Mouse (Mus musculus): Measurements from ENCODE around the gene Slit2. TPM values are rescaled to one million over a fixed set of nuclear protein-coding genes. Genes with fewer than 3 reads are reported as not detected.
A peak's percentile ranks its signal among the peaks of the same experiment; 100 is the strongest.

Gene Slit2
- total RNA-seq, 2 experiments from 2014 or later = 39.2 to 40.3 TPM

DNA sequence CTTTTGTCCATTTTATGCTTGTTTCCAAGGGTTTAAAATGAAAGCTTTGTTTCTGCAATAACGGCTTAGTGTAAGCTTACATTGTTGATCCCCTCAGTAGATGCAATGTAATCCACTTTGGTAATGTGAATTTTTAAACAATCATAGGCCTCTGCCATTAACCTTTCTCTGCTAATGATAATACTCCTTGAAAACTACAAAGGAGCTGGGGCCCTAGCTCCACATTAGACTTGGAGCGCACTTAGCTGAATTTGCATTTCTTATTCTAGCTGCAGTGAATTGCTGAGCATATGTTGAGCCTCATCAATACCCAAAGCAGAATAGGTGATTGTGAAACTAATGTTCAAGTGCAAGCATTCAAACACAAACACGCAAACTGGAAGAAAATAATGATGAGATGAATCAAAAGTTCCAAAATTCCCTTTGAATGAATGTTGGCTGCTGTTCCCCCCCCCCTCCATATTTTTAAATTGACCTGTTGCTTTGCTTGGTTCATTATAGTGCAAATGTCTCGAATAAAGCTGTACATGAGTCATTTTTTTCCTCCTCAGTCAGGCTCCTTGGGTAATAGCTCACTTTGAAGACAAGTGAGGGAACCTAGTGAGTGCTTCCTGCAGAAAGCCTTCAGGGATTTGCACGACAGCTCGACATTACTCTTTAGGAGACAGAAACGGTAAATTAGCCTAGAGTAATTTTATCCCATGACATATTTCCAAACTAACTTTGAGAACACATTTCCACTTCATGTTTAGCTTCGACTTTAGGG is 66.2 kb downstream of the Slit2 start:
- intact Hi-C loops (cut with DNase I) = no loop called here
- DNase-seq (ENCODE audit: low spot score in 2 of 2) = no peak

DNA sequence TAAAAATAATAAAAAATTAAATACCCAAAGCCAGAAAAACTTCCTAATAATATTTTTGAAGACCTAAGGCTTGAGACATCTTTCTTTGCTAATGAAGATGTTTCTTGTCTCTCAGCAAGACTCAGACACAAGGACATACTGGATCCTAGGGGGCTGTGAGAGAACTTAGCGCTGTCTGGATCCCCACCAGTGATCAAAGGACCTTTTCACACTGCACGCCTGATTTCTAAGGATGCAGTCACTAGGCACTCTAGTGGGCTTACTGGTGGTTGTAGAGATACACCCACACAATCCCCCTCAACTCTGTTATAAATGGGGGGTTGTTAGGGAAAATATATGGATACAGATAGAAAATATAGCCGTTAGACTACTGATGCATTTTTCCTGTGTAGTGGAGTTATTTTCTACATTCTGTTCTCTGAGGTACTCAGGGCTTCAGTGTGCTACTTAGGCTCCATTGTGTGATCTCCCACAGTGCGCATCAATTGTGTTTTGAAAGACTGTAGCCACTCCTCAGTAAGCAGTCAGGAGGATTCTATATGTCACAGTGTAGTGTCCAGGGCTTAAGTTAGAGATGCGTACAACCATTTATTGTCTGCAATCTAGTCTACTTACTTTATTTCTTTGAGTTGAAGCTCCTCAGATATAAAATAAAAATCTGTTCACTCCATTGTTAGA is 67.8 kb downstream of the Slit2 start:
- DNase-seq (ENCODE audit: low spot score in 2 of 2) = no peak
- intact Hi-C loops (cut with DNase I) = no loop called here

DNA sequence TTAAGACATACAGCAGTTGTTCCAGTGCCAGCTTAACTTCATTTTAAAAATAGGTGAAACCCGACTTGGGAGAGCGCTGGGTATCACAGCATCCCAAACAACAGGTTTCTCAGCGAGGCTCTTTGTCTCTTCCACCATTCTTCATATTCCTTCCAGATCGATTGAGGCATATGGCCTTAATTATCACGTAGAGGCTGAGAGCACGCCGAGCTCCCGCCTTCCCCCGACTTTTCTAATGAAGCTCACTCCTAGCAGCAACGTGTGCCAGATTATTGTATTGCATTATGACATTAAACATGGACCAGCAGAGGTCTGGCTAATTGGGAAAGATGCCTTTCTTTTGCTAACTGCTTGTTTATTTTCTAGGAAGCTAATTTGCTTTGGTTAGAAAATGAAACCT is 75.7 kb downstream of the Slit2 start:
- intact Hi-C loops (cut with DNase I) = no loop called here
- no peak for DNase-seq (ENCODE audit: low spot score in 2 of 2)

DNA sequence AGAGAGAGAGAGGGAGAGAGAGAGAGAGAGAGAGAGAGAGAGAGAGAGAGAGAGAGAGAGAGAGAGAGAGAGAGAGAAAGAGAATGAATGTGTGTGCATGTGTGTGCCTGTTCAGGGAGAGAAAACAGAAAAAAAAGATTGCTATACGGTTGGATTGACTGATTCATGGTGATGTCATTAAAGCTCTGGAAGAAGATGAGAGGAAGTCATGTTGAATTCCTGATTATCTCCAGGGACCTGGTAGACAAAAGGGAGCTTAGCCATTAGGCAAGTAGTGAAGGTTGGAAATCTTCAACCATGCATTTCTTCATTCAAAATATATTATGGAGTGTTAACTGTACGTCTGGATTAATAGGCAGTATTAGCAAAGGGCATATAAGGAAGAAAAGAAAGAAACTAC is 77.8 kb downstream of the Slit2 start:
- DNase-seq (ENCODE audit: low spot score in 2 of 2) = no peak
- intact Hi-C loops (cut with DNase I) = no loop called here

DNA sequence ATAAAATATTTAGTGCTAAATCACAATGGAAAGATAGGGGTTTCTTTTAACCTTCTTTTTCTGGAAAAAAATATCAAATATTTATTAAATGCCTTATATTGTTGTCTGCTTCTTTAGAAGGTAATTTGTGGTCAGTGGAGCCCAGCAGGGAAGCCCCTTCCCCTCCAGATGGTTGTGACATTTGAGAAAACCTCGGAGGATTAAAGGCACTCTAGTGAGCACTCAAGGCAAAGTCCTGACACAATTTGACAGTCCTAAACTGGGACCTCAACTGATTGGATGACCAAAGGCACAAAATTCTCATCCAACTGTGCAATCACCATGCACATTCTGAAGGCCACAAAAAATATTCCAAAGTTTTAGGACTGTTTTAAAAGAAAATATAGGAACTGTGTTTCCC is 95.8 kb downstream of the Slit2 start:
- no peak for DNase-seq (ENCODE audit: low spot score in 2 of 2)
- intact Hi-C loops (cut with DNase I) = no loop called here

DNA sequence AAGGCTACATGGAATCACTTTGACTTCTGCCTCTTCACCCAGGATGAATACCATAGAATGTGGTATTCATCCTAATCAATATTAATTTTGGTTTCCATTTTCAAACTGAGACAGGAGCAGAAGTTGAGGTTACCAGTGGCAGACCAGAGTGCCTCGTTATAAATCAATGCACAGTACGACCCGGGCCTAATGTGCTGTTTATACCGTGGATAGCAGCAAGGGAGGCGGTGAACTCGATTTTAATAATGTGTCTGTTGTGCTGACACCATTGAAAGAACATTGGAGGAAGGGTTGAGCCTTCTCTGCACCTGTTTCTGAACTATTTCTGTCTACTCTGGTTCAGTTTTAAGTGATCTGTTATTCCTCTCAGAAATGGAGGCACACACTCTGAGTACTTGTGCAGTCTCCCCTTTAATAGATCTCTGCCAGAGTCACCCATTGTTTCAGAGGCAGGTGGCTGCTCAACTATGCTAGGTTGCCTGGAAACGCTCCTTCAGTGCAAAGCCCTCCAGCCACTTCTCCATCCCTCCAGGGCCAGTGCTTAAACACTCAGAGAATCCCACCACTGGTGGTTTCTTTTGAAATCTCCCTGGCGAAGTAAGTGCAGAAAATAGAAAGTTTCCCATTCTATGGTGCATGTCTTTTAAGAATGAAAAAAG is 98.4 kb downstream of the Slit2 start:
- intact Hi-C loops (cut with DNase I) = no loop called here
- no peak for DNase-seq (ENCODE audit: low spot score in 2 of 2)

DNA sequence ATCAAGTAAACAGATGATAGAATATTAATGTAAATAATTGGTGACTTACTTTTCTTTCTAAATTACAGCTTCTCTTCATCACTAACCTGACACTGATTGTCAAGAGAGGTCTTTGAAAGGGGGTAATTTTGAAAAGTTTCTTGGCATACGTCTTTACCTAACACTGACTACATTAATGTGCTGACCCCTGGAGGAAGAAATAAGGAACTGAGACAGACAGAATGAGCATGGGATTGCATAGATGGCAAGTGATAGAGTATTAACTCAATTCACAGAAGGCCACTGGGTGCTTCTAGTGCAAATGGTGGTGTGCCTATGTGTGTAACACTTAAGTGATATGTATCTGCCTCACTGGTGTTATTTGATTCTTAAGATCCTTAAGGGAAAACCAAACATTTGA is 130.5 kb downstream of the Slit2 start:
- no peak for DNase-seq (ENCODE audit: low spot score in 2 of 2)
- intact Hi-C loops (cut with DNase I) = no loop called here

DNA sequence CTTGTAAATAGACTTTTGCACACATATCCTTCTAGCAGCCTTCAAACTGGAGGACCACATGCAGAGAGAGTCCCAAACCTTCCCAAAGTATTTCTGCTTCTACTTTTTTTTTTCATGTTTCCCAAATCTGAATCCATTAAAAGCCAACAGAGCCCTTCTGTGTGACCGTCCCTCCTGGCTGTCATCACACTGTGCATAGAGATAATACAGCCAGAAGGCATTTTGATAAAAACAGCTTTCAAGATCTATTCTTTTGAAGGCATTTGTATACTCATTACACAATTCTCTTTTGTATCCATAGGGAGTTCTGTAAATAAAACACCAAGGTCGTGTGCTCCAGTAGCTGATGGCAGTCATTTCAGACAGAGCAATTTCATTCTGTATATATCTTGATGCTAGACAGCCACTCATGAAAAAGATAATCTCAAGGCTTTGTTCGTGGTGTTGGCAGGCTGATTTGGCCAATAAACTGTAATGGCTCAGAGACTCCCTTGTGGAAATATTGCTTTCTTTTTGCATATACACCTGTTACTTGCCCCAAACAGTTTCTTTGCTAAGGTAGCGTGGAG is 132.1 kb downstream of the Slit2 start:
- no peak for DNase-seq (ENCODE audit: low spot score in 2 of 2)
- intact Hi-C loops (cut with DNase I) = no loop called here

DNA sequence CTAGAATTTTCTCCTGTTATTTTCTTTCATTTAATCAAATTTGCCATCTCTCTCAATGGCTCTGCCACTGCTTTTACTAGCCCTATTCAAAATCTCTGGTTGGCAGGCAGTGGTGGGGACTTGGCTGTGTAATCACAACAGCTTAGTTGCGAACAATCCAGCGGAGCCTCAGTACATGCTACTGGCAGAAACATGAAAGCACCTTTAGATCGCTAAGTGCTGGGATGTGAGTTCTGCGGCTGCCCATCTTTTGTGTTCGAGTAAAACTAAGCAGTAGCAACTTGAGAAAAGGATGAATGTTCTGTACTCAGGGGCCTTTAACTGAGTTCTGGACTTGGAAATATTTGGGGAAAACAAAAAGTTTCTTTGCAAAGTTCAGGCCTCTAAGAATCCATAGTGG is 139.7 kb downstream of the Slit2 start:
- intact Hi-C loops (cut with DNase I) = no loop called here
- DNase-seq (ENCODE audit: low spot score in 2 of 2) = no peak

DNA sequence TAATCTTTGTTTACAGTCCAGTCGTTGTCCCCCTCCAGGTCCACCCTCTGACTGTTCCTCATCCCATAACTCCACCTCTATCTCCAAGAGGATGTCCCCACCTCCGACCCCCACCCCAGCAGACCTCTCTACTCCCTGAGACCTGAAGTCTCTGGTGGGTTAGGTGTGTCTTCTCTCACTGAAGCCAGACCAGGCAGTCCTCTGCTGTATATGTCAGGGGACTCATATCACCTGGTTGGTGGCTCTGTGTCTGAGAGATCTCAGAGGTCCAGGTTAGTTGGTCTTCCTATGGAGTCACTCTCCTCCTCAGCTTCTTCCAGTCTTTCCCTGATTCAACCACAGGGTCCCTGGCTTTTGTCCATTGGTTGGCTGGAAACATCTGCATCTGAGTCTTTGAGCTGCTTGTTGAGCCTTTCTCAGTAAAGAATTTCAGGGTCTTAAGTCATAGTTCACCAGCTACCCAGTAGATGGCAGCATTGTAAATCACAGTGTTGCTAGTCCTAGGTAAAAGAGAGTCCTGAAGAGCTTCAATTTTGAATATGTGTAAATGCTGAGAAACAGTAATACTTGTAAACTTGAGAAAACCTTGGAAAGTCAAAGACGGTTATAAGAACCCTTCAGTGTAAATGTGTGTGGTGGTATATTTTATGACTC is 143.0 kb downstream of the Slit2 start:
- intact Hi-C loops (cut with DNase I) = no loop called here

DNA sequence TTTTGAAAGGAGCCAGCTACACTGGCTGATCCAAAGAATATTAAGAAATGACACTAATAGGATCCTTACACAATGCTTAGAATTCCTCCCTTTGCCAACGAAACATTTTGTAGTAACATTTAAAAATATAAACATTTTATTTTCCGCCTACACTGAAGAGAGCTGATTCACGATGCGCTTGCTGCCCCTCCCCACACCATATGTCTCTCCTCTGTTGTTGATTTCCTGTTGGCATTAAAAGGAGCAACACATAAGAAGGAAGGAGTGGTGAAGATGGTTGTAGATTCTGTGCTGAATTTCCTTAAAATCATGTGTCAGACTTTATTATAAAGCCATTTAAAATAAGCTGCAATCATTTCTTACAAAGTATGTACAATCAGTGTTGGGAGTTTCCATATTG is 147.0 kb downstream of the Slit2 start:
- no peak for DNase-seq (ENCODE audit: low spot score in 2 of 2)
- intact Hi-C loops (cut with DNase I) = loop anchor here (10.0 kb wide), 4 partner anchors 145 to 1685 kb away; partner anchors contain the start of gene Slit2

More for the DNA sequence above, 143.0 kb downstream of the Slit2 start:
- DNase-seq (ENCODE audit: low spot score in 2 of 2) = no peak

DNA sequence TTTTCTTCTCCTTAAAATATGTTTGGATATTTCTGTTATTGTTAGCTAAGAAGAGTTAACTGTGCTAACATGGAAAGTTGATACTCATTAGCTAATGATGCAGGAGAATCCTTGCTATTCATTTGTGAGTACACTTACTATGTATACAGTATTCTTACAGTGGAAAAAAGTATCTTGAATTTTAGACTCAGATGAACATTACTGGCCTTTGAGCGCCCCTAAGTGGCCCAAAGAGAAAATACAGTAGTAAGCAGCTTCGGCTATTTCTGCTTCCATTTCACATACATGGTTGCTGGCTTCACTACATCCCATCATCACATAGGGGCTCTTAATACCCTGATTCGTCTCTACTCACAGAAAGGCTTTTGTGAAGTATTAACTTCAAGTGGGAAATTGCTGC is 153.6 kb downstream of the Slit2 start:
- intact Hi-C loops (cut with DNase I) = loop anchor here (10.0 kb wide), 4 partner anchors 152 to 1692 kb away; partner anchors contain the start of gene Slit2
- peak in 1 of 2 experiments; percentile 34 for DNase-seq (ENCODE audit: low spot score in 2 of 2)

DNA sequence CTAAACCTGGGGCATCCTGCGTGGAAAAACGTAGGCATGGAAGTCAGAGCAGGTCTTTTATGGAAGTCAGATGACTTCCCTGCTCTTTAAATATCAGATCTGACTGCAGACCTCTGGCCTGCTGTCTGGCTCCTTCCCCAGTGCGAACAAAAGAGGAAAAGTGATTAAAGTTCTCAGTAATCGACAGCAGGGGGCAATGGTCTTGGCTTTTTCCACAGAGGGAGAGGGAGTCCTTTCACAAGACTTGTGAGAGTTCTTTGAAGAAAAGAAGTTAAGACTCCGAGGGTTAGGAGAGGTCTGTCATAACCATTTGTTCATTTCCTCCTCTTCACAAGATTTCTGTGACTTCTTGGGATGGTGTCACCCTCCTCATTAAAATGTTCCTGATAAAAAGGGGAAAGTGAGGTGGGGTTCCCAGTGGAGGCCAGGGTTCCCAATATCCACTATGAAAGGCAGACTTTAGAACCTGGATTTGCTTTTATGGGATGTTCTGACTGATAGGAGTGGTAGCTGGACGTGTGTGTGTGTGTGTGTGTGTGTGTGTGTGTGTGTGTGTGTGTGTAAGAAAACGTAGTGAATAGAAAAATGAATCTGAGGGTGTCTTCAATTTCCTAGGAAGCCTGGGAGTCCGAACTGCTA is 156.0 kb downstream of the Slit2 start:
- no peak for DNase-seq (ENCODE audit: low spot score in 2 of 2)
- intact Hi-C loops (cut with DNase I) = loop anchor here (10.0 kb wide), 4 partner anchors 154 to 1694 kb away; partner anchors contain the start of gene Slit2

DNA sequence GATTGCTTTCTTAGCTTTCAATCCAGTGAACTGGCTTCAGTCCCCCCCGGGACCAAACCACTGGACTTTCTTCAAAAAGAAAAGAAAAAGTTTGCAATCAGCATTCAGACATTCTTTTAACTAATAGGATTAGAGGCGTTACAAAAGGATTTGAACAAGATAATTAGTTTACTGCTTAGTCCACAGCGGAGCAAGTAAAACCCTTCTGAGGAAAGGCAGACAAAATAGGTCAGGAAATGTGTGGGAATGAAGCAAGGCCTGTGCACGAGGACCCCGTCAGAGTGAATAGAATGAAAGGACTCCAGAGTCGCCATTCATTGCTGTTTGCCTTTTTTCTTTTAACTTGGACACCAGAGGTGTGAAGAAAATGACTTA is 156.5 kb downstream of the Slit2 start:
- DNase-seq (ENCODE audit: low spot score in 2 of 2) = no peak
- intact Hi-C loops (cut with DNase I) = loop anchor here (10.0 kb wide), 4 partner anchors 155 to 1695 kb away; partner anchors contain the start of gene Slit2

DNA sequence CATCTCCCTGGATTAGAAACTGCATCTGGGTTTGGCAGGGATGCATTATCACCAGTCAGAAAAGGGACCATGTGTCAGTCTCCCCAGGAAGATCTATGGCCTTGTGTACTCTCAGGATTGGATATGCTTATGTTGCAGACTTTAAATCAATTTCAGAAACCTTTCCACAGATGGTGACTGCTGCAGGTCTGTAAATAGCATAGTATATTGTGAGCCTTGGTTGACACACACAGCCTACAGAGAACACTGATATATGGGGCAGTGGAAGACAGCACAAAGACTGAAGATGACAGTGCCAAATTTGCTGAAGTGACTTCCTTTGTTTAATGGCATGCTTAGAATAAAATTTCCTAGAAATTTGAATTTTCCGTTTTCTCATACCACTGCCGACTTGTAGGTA is 163.1 kb downstream of the Slit2 start:
- DNase-seq (ENCODE audit: low spot score in 2 of 2) = no peak
- intact Hi-C loops (cut with DNase I) = no loop called here

DNA sequence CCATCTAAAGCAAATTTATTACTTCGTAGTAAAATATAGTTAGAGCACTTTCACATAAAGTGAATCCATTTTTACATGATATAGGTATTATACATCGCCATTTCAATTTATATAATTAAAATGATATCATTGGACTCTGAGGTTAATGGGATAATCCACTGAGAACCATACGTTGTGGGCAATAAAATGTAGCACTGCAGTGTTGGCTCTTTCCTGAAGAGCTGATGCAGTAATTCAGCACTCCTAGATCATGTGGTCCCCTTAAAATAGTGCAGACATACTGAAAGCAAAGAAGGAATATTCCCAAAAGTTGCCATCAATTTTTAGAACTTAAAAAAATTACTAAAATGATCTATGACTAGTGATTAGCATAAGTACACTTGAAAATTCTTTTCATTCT is 177.9 kb downstream of the Slit2 start:
- intact Hi-C loops (cut with DNase I) = no loop called here
- no peak for DNase-seq (ENCODE audit: low spot score in 2 of 2)

DNA sequence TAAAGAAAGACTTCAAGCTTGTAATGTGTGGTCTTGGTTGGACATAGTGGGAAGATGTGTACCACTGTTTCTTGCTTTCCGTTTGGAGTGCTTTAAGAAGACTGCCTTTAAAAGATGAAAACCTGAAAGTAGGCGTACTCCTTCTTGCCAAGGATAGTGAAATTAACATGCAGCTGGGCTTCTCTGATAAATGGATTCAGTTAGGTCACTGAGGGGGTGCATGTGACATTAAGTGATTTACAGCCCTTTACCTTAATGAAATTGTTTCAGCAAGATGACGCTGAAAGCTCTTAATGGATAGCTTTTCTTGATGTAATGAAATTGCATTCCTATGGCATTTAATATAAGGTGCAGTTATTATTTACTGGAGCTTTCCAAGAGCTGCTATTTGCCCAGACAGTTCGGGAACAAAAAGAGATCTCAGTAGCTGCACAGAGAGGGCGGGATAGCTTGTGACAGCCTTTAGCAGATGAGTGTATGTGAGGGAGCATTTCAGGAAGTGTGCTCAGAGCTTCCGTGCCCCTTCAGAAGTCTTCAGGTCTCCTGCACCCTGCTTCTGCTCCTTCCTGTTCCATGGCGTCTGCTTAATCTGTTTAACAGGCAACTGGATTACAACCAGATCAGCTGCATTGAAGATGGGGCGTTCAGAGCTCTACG is 198.8 kb downstream of the Slit2 start:
- intact Hi-C loops (cut with DNase I) = no loop called here
- DNase-seq (ENCODE audit: low spot score in 2 of 2) = no peak

DNA sequence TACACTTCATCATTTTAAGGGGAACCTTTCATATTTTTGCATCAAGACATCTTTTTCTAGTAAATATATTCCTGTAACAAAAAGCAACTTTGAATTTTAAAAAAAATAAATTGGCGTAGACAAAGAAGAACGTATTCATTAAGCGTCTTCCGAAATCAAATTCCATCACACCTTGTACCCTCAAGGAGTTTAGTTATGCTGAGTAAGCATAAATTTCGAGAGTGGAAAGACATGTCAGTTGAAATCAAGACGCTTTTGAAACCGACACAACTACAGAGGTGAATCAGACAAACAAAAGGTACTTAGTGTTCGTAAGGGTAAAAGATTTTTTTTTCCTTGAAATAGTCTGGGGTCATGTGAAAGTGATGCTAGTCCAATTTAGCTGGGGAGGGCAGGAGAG is 201.4 kb downstream of the Slit2 start:
- intact Hi-C loops (cut with DNase I) = no loop called here
- DNase-seq (ENCODE audit: low spot score in 2 of 2) = no peak

DNA sequence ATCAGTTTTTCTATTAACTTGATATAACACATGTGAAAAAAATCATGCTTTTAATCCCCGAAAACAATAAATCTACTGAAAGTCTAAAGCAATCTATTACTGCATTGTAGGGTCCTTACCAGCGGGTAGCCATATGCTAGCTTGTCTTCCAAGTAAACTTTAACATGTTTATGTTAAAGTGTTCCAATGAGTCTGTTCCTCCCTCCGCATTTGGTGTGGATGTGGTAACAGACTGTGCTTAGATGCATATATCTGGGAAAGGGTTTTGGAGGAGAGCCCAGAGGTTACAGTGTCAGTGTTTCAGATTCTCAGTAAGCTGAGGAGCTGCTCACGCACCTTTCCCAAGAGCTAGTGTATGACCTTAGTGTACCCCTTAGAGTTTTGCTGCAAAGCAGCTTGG is 204.9 kb downstream of the Slit2 start:
- no peak for DNase-seq (ENCODE audit: low spot score in 2 of 2)
- intact Hi-C loops (cut with DNase I) = no loop called here

All from left cerebral cortex, postnatal 36 days (tissue).